ENCODE assay signal across 7 mouse cellular contexts in genomic region chr17:30575121-30575904, GRCm38 (mm10). TPM values are rescaled to one million over a fixed set of nuclear protein-coding genes. Genes with fewer than 3 reads are reported as not detected.
A peak's percentile ranks its signal among the peaks of the same experiment; 100 is the strongest.
DNase-seq lines count a peak whose midpoint lies in the region; ATAC-seq and TF ChIP-seq lines count a peak whose summit lies in the region.

No protein-coding gene starts in this region.

- H3K4me1 ChIP-seq in lung, embryonic 15.5 days: peaks cover 21% of the 10 kb centered on the region
- peaks cover 5% of the 10 kb centered on the region for H3K4me1 ChIP-seq in embryonic fibroblast, embryonic 13.5 days (ENCODE audit: control insufficient read depth, insufficient read depth, low read length)
- H3K4me1 ChIP-seq in liver, embryonic 14.5 days (replicated peaks; ENCODE audit: control insufficient read depth in 2 of 2, insufficient read depth in 2 of 2, low read length in 1 of 2): peaks cover 5 to 24% of the 10 kb centered on the region in 2 experiments

- H3K4me2 ChIP-seq in lung, embryonic 15.5 days: peak overlapping the region; percentile 71
- peak overlapping the region; percentile 90 for H3K4me2 ChIP-seq in liver, embryonic 14.5 days (ENCODE audit: low read depth)

- ATAC-seq in lung, embryonic 15.5 days (ENCODE audit: borderline replicate concordance, extremely low read depth, low FRiP score, low TSS enrichment): peak; percentile 4; the same call in 1 of the 2 replicates
- ATAC-seq in liver, embryonic 14.5 days (ENCODE audit: insufficient read depth): peak; percentile 7; the same call in 1 of the 2 replicates

- TF ChIP-seq CTCF in embryonic fibroblast, embryonic 13.5 days (IDR thresholded peaks at IDR 0.05; ENCODE audit: borderline replicate concordance, insufficient read depth, low read length): no peak
- TF ChIP-seq CTCF in liver, embryonic 14.5 days (IDR thresholded peaks at IDR 0.05; ENCODE audit: low read depth): no peak

- peak overlapping the region; percentile 85 for H3K27ac ChIP-seq in lung, embryonic 15.5 days
- H3K27ac ChIP-seq in embryonic fibroblast, embryonic 13.5 days (ENCODE audit: insufficient read depth, low read length): no peak overlapping the region
- no peak overlapping the region for H3K27ac ChIP-seq in liver, embryonic 14.5 days

- peak overlapping the region; percentile 66 for H3K4me3 ChIP-seq in lung, embryonic 15.5 days
- peak overlapping the region; percentile 55 for H3K4me3 ChIP-seq in embryonic fibroblast, embryonic 13.5 days (ENCODE audit: insufficient read depth, low read length)
- peak overlapping the region; percentile 73 to 83 for H3K4me3 ChIP-seq in liver, embryonic 14.5 days (ENCODE audit: insufficient read depth in 1 of 2, low read depth in 2 of 2, low read length in 2 of 2)

- no peaks in the 10 kb centered on the region for H3K9me3 ChIP-seq in lung, embryonic 15.5 days
- no peaks in the 10 kb centered on the region for H3K9me3 ChIP-seq in liver, embryonic 14.5 days (ENCODE audit: control insufficient read depth, low read length)

- no peaks in the 10 kb centered on the region for H3K27me3 ChIP-seq in lung, embryonic 15.5 days
- H3K27me3 ChIP-seq in liver, embryonic 14.5 days (ENCODE audit: control insufficient read depth, insufficient read depth, low read length): no peaks in the 10 kb centered on the region

- H3K36me3 ChIP-seq in lung, embryonic 15.5 days: no peaks in the 10 kb centered on the region
- no peaks in the 10 kb centered on the region for H3K36me3 ChIP-seq in liver, embryonic 14.5 days (replicated peaks; ENCODE audit: control insufficient read depth, insufficient read depth, low read depth)

- no peak for DNase-seq in lung, postnatal 14 days
- DNase-seq in R1 (ENCODE audit: low read depth, low spot score): peak; percentile 60
- peak; percentile 68 for DNase-seq in induced T-regulatory cell, adult 2 months (ENCODE audit: low read depth)
- DNase-seq in liver, embryonic 14.5 days (ENCODE audit: low read depth in 3 of 3, low spot score in 3 of 3): peak in 2 of 3 experiments; percentile 6 to 24
- DNase-seq in spleen, postnatal 36 days (ENCODE audit: low spot score in 2 of 2): peak; percentile 35 to 42

- TF ChIP-seq POLR2A in embryonic fibroblast, embryonic 13.5 days (IDR thresholded peaks at IDR 0.05; ENCODE audit: low read depth, low read length): 0 out of 2 replicates have a peak, but pooled peaks have one; percentile 26

- TF ChIP-seq EP300 in liver, embryonic 14.5 days (IDR thresholded peaks at IDR 0.05; ENCODE audit: low read depth): no peak

- WGBS in lung, embryonic 15.5 days: 4% methylated on average over 35 of the region's 35 CpGs
- 3% methylated on average over 35 of the region's 35 CpGs for WGBS in liver, embryonic 14.5 days (ENCODE audit: insufficient replicate concordance)

- H3K9ac ChIP-seq in lung, embryonic 15.5 days: peak overlapping the region; percentile 49
- peak overlapping the region; percentile 67 for H3K9ac ChIP-seq in liver, embryonic 14.5 days (replicated peaks)

RNA-seq across cellular contexts. Expression of gene Btbd9, which starts 1.0 kb away (rescaled TPM):
- 54.1 and 57.3 TPM in 2 replicates for polyA plus RNA-seq in lung, embryonic 15.5 days (2015; fragmentation: Nextera tagmentation; extraction: Ambion mirVana)
- polyA plus RNA-seq in embryonic fibroblast, embryonic 13.5 days (2011; ENCODE audit: insufficient read length, low read depth, missing spikeins): 14.9 and 21.3 TPM in 2 replicates
- 2.6 and 2.7 TPM in 2 replicates for polyA plus RNA-seq in liver, embryonic 14.5 days (2012; rRNA removed)
- 8.0 and 9.6 TPM in 2 replicates for polyA plus RNA-seq in liver, embryonic 14.5 days (2014; fragmentation: Nextera tagmentation; extraction: Ambion mirVana)

RNA-seq across cellular contexts. Expression of gene Dnah8, which starts 48.8 kb away (rescaled TPM):
- 5.7 and 6.1 TPM in 2 replicates for polyA plus RNA-seq in lung, embryonic 15.5 days (2015; fragmentation: Nextera tagmentation; extraction: Ambion mirVana)
- polyA plus RNA-seq in embryonic fibroblast, embryonic 13.5 days (2011; ENCODE audit: insufficient read length, low read depth, missing spikeins): 0.92 and 1.7 TPM in 2 replicates
- polyA plus RNA-seq in liver, embryonic 14.5 days (2012; rRNA removed): 1.1 and 1.8 TPM in 2 replicates
- 0.83 and 1.2 TPM in 2 replicates for polyA plus RNA-seq in liver, embryonic 14.5 days (2014; fragmentation: Nextera tagmentation; extraction: Ambion mirVana)

RNA-seq across cellular contexts. Expression of gene Glo1, which starts 51.4 kb away (rescaled TPM):
- polyA plus RNA-seq in lung, embryonic 15.5 days (2015; fragmentation: Nextera tagmentation; extraction: Ambion mirVana): 219 and 220 TPM in 2 replicates
- 117 and 124 TPM in 2 replicates for polyA plus RNA-seq in embryonic fibroblast, embryonic 13.5 days (2011; ENCODE audit: insufficient read length, low read depth, missing spikeins)
- 98.1 and 103 TPM in 2 replicates for polyA plus RNA-seq in liver, embryonic 14.5 days (2012; rRNA removed)
- polyA plus RNA-seq in liver, embryonic 14.5 days (2014; fragmentation: Nextera tagmentation; extraction: Ambion mirVana): 273 and 280 TPM in 2 replicates
